Mouse (Mus musculus) 416B (cell line): Measurements from ENCODE around the gene Entpd1.

ENCODE experiments used
- DNase-seq: peaks from one replicate; pipeline ENCODE4 v3.0.0; 2011; ENCODE audit warnings: low read depth

Gene Entpd1

DNA sequence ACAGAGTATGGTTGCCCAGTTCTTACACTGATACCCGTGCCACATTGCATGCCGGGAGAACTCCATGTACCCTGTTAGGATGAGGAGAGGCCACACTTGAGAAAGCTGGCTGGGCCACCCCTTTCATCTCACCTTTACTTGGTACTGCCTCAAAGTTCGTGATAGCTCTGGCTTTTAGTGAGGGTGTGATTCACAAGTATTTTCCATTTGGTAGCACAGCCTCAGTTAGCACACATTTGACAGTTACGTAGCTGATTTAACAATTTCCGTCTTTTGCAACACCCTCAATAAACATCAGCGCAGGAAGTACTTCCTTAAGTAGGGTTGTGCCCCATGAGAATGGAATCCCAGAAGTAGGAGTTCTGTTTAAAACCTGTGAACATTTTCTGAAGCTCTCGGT, 53.6 kb downstream of the Entpd1 start:
- no peak for DNase-seq

DNA sequence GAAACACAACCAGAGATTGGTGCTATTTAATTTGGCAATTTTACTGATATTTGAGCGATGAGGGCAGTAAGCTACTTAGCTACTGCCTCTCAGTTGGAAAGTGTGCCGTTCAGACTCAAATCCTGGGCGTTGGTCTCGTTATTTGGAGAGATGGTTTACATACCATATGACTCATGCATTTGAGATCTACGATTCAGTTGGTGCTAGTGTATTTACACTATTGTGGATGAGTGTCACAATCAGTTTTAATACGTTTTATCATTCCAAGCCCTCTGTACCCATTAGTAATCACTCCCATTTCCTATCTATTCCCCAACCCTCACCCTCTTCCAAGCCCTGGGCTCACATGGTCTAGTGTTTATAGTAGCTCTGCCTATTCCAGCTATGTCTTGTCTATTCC, 54.9 kb downstream of the Entpd1 start:
- DNase-seq, result no peak

DNA sequence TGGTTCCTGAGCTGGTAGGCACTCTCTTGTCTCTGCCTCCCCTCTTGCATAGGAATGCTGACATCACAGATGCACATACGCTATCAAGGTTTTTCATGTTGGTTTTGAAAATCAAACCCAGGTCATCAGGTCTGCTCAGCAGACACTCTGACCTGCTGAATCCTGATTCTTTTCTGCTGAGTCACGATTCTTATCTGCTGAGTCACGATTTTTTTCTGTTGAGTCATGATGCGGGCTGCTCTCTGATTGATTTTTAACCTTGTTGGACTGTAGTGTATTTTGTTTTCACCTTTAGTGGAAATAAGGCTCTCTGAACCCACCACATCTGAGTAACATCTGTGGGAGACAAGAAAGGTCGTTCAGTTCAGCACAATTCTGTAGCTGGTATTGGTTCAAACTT, 63.2 kb downstream of the Entpd1 start:
- DNase-seq, result peak; percentile 36

DNA sequence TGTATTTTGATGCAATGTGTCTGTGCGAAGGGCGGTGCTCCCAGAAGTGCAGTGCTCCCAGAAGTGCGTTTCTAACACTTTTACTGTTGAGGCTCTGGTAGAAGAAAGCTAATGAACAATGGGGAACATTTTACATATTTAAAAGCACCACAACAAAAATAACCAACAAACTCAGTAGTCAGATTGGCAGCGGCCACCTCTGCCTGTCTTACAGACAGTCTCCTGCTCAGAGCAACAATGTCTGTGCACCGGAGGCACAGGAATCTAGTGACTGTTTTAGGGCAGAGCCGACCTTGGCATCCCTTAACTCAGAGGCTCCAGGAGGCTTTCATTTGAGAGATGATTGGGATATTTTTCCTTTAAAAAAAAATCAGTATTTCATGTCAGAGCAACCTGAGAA, 65.9 kb downstream of the Entpd1 start:
- DNase-seq, result no peak

DNA sequence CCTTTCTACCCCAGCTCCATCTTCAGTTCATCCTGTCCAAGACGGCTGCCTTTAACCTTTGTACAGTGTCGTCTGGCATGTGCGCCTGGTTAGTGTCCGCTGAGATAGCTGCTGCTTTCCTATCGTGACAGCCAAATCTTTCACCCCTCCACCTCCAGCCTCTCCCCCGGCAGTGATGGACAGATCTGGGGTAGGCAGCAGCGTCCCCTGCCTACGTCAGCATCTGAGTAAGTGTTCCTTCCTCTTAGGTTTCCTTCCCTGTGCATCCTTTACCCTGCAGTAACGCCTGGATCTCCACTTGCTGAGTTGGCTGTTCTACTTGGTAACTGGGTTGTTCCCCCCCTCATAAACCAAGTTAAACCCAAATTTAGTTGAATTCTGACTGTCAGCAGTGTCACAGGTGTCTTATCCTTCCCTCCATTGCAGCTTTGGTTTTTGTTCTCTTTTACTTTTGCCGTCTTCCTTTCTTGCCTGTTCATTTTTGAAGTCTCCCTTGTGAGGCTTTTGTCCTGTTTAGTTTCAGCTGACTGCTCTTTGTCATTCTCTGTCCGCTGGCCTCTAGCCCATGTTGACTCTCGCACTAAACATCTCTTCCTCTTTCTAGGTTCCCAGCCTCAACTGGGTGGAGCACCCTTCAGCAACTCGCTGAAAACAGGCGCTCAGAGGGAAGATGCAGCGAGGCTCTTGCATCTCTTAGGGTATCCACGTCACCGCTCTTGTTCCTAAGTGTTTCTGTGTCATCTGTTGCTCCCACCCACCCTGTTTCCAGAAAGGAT, 66.6 kb downstream of the Entpd1 start:
- peak; percentile 43 for DNase-seq

DNA sequence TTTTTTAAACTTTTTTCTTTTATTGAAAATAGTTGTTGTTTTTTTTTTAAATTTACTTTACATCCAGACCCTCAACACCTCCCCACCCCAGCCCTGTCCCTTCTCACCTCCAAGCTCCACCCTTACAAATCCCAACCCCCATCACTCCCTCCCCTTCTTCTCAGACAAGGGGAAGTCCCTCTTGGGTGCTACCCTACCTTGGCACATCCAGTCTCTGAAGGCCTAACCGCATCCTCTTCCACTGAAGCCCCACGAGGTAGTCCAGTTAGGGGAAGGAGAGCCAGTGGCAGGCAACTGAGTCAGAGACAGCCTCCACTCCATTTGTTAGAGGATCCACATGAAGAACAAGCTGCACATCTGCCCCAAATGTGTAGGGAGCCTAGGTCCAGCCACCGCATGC, 67.5 kb downstream of the Entpd1 start:
- no peak for DNase-seq

DNA sequence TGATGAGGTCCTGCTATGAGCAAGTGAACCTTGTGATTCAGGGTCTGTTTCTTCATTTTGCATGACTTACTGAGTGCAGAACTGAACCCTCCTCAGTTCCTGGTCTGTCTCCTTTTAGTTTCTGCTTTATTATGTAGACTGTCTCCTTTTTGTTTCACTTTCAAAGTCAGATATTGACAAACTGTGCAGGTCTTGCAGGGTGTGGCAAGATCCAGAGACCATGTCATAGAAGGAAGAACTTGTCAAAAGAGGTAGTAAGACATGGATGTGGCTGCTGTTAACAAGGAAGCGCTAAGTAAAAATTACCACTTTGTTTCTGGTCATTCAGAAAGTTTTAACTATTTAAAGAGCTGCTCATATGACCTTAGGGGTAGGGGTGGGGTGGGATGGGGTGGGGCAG, 72.0 kb downstream of the Entpd1 start:
- peak; percentile 42 for DNase-seq

DNA sequence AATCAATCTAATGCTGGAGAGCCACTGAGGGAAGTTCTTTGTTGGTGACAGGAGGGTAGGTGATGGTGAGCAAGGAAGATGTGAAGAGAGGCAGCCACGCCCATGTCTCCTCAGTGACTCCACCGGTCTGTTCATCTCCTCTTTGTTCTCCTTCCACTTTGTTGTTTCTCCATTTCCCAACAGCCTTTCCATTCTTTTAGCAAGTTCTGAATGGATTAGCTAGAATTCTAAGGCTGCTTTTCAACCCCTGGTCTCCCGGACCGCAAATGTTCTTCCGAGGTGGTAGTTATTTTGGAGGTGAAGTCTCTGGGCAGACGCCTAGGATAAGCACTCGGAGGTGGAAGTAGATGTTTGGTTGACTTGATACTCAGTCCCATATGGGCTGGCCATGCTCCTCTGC, 72.4 kb downstream of the Entpd1 start:
- no peak for DNase-seq

DNA sequence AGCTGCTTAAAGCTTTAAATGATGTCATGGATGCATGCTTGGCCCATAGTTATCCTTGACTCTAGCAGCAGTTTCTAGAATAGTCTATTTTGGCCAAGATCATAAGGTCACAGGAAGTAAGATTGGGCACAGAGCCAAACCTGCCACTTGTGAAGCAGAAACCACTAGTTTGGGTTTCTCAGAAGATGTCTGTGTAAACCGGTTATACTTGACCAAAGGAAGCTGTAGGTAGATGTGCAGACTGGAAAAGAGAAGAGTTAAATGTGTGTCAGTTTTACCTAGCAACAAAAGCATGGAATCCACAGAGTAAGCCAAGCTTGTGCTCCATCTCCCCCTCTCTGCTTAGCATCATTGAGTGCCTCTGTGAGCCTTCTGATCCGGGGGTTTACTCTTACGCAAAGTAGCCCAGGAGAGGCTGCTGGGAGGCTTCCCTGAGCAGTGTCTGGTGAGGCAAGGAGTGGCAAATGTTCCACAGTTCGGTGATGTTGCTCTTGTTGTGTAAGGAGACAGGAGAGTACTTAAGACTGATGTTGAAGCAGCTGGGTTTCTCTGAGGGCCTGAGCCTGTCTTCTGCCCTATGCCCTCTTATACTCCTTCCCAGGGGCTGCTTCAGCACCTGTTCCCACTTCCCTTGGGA, 75.2 kb downstream of the Entpd1 start:
- DNase-seq, result peak; percentile 91

DNA sequence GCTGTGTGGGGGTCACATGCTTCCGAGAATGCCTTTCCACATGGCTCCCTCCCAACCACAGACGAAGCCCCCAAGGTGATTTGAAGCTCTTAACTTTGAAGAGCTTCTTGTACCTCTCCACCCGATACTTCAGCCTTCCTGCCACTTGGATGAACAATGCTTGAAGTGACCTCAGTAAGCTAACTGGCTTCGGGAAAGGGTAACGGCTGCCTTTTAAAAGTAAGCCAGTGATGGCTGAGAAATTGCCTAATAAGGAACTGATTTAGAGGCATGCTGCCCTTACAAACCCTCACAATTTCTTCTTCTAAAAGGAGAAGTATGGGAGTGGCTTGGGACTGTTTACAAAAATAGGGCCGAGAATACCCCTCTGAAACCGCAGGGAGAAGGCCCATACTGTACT, 81.0 kb downstream of the Entpd1 start:
- DNase-seq, result no peak

DNA sequence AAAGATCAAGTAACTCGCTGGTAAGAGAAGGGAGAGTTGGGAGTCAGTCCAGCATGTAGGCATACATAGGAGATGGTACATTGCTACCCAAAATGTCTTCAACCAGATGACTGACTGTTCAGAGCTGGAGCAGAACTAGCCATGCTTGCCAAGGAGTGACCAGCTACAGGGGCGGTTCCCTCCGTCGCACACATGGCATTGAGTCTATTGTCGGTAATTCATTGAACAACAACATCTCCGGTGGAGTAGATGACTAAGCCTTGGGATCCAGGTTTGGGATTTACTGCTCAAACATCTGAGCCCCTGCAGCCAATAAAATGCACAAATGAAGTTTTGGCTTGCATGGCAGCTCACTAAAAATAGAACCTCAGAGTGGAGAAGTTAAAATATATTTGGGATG, 84.0 kb downstream of the Entpd1 start:
- no peak for DNase-seq

DNA sequence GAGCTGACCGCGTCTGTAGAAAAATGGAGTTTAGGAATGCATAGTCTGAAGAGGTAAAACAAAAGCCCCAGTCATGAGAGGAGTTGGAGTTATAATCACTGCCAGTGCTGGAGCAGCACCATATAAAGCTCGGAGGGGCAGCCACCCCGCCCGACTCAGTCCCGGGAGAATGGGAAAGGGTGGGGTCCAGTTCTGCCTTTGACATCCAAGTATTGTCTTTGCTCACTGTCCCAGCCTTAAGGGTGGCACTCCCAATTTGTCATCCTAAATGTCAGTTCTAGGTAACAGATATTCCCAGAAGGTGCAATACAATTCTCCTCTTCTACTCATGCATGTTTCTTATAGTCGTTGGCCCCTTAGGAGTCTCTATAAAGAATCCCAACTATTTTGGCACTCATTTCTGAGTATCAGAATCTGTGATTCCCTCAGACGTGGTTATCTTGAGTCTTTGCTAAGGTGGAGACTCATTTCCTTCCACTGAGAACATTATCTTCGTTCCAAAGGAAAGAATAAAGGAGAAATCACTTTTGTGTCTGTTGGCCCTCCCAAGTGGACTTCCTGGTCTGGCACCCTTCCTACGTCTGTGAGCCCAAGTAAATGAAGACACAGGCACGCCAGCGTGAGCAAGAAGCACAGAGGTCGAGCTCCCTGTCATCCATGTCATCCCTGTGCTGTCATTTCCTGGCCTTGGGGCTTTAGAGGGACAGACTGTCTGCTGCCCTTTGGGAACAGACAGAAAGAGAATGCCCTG, 86.1 kb downstream of the Entpd1 start:
- DNase-seq, result no peak

DNA sequence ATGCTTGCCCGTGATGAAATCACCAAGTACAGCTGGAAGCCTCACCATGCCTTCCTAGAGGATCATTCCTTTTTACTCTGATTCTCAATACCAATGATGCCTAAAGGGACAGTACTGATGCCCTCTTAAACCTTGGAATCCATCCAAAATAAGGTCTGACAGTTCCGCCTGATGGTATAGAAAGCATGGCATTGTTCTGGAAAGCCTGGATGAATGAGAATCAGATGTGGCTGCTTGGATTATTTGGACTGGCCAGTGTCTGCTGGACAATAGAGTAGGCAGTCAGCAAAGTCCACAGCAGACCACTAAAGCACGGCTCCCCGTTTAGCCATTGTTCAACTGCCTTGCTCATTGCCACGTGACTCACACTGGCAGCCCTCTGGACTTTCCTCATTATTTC, 87.7 kb downstream of the Entpd1 start:
- DNase-seq, result no peak

DNA sequence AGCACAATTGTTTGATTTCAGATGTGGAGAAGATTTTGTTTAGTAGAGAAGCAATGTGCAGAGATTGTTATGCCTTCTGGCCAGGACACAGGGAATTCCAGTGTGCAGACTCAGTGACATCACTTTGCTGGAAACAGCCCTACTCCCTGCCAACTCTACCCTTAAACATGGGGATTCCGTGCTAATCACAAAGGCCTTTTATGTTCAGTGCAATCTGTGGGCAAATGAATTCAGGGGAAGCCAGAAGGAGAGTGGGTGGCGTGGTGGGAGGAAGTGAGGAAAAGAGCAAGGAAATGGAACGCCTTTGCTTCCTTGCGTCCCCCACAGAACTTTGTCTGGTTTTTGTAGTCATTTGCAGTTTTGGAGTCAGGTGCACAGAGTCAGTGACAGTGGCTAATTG, 90.2 kb downstream of the Entpd1 start:
- DNase-seq, result no peak

DNA sequence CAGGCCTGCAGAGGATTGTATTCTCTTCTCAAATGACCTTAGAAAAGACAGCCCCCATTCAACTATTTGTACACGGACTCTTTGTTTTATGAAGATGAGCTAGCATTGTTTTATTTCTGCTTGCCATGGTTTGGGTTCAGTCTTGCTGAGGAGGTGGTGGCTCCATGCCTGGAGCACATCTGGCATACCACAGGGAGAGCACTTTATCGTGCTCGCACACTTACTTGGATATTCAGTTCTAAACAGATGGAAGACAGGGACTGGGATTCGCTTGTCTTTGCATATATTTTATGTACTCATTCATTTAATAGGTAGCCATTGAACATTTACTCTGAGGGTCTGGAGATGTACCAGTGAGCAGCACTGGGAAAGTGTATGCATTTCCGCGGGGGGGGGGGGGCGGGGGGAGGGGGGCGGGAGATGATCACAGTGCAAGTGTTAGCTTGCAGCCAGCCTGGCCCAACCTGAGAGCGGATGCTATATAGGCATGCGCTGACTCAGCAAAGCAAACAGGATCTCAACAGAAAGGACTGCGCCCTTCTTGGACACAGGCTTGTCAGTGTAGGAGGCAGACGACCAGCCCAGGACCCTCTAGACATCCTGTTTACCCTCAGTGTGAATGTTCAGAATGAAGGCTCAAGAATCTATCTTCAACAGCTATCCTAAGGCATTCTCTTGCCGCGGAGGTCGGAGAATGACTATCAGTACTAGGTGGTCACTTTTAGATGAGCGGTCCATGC, 100.9 kb downstream of the Entpd1 start:
- DNase-seq, result no peak

DNA sequence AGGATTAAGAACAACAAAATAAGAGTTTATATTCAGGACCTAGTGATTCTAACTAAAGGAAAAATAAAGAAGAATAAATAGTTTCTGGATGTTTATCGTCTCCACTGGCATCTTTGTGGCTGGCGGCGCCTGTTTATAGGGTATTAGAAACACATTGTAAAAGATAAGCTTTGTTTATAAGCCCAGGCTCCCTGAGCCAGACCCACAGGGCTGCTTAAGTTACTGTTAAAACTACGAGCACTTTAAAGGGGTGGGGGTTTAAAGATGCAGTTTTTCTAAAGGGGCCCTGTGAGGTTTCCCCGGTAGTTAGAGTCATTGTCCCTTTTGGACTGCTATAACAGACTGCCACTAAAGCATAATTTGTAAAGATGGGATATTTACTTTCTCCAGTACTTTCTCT, 102.5 kb downstream of the Entpd1 start:
- DNase-seq, result no peak

DNA sequence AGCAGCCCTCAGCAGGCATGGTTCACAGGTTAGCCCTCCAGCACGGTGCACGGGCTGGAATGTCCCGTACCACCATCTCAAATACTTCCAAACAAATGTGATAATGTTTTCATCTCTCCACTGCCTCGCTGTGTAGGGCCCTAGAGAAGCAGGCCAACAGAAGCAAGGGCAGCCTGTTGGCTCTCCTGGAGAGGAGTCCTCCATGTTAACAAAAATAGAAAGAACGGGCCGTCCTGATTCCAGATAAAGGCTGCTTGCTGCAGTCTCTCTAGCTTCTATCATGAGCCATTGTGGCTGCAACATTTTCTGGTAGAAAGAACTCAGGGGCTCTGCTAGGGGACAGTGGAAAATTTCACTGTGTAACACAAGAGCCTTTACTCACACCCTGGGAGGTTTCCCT, 104.8 kb downstream of the Entpd1 start:
- DNase-seq, result no peak

DNA sequence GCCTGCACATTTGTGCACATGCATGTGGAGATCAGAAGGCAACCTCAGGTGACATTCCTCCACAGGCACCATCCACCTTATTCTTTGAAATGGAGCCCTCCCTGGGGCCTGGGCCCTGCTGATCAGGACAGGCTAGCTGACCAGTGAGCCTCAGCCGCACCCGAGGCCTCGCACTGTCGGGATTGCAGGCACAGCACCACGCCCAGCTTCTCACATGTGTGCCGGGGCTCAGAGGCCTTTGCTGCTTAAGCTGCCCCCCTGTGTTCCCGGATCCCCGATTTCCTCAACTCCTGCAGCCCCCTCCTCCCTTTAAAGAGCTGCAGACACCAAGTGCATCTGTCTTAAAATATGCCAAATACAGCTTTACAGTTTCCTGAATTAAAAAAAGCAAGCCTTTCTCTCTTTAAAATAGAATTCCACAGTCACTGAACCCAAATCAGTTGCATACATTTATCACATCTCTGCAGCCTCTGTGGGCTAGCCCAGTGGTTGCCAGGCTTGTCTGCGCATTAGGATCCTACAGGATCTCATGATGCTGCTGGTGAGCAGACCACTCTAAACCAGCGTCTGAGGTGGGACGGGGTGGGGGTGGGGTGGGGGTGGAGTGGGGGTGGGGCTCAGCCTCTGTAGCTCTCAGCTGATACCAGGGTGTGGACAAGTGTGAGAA, 107.4 kb downstream of the Entpd1 start:
- DNase-seq, result no peak

DNA sequence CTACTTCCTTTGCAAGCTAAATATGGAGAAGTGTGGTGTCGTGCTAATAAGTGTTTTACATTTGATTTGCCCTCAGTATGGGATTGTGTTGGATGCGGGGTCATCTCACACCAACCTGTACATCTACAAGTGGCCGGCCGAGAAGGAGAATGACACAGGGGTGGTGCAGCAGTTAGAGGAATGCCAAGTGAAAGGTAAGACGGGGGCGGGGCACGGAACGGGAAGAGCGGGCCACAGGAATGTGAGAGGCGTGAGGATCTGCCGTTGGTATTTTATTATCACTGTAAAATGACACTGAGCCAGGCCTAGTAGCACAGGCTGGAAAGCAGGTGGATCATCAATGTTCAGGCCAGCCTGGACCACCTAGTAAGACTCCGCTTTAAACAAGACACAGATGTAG, 108.2 kb downstream of the Entpd1 start:
- no peak for DNase-seq

DNA sequence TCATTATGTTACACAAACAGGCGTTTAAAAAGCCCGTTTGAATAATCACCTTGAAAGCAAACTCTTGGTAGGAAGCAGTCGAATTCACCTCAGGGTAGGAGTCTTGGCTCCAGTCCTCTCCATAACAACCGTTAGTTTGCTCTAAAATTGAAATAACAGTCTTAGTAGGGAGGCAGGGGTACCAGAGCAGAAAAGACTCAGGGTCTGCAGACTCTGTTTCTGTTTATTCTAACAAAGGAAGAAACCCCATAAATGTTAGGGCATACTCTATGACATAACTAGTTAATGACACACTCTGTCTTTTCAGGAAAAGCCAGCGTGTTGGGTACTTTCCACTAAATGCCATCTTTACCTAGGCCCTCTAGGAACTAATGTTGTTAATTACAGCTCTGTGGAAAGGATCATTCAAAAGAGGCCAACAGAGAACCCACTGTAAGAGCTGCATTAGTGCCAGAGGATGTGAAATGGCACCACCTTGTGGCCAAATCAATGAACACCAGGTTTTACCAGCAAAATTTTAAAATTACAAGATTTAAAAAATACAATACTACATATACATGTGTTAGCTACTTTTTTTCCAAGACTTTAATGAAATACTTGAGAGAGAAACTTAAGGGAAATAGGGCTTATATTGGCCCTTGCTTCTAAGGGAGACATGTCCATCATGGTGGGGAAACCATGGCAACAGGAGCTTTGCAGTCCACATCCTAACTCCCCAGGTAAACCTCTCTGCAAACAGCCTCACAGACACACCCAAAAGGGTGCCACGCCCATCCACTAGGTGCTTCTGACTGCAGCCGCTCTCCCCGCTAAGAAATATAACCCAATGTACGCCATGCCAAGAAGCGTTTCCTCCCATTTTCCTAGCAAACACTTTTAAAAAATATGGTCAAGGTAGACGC, 110.2 kb downstream of the Entpd1 start:
- peak; percentile 75 for DNase-seq

DNA sequence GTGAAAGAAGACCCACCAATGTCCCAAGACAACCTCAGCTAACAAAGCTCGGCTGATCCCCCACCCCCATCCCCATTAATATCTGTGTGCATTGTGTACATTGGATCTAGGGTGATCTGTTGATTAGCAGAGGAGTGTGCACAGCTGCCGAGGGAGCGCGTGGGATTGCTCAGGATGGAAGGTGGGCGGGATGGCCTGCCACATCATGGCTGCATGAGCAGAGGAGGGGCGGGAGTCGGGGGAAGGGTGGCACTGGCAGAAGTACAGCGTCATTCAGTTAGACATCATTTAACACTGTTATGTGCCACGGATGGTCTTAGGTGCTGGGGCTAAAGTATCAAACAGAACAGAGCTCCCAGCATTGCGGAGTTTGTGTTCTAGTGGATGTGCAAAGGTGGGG, 111.3 kb downstream of the Entpd1 start:
- no peak for DNase-seq
